Mouse (Mus musculus) gastrocnemius, adult 8-10 months (tissue): ENCODE results near the gene Vmn2r92. TPM values are rescaled to one million over a fixed set of nuclear protein-coding genes. Genes with fewer than 3 reads are reported as not detected.
"Not testable (repeated sequence)": the region's sequence is repeated elsewhere in the genome, so short reads cannot be mapped to it uniquely, and the experiment has no call there.

Source experiments
- DNase-seq, 2 experiments: peaks; one replicate each; pipeline ENCODE4 v3.0.0; 2022; ENCODE audit warnings: low spot score in 2 of 2
- total RNA-seq, 4 experiments: library from RNA; stranded (reverse); gene quantifications; 2 replicates each; pipeline ENCODE4 v1.2.4; 2022

Gene Vmn2r92
- total RNA-seq, result not detected

DNA sequence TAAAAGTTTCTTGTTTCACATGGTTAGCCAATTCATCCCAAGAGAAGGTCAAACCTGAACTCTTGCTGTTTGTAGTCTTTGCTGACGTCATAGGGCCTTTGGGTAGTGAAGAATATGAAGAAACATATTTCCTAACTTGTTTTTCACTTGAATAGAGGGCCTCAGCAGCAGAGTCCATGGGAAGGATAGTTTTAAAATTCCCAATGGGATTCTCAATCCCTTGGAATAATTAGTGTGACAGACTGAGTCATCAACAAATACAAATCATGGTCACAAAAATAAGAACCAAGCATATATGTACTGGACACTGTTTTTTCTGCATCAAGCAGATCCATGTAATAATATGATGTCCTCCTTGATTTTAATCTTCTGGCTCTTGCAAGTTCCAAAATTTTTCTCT, at the start of gene Vmn2r92:
TSS of gene Vmn2r92 (plus strand) at position 301 of the 400 bp plus-strand sequence.
- DNase-seq, result not testable (repeated sequence)

DNA sequence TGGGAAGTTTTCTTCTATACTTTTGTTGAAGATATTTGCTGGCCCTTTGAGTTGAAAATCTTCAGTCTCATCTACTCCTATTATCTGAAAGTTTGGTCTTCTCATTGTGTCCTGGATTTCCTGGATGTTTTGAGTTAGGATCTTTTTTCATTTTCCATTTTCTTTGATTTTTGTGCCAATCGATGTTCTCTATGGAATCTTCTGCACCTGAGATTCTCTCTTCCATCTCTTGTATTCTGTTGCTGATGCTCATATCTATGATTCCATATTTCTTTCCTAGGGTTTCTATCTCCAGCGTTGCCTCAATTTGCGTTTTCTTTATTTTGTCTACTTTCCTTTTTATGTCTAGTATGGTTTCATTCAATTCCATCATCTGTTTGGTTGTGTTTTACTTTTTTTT, 49.4 kb upstream of the Vmn2r92 start:
- not testable (repeated sequence) for DNase-seq

DNA sequence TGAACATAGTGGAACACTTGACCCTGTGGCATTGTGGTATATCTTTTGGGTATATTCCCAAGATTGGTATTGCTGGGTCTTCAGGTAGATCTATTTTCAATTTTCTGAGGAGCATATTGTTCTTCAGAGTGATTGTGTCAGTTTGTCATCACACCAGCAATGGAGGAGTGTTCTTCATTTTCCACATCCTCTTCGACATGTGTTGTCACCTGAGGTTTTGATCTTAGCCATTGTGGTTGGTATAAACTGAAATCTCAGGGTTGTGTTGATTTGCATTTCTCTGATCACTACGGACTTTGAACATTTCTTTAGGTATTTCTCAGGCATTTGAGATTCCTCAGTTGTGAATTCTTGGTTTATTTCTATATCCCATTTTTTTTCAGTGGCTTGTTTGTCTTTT, 9.5 kb downstream of the Vmn2r92 start:
- not testable (repeated sequence) for DNase-seq

- no peak for DNase-seq
These were observed 38.0 kb downstream of the Vmn2r92 start for GRCm38 (mm10) chr17:18189732-18190131.

DNA sequence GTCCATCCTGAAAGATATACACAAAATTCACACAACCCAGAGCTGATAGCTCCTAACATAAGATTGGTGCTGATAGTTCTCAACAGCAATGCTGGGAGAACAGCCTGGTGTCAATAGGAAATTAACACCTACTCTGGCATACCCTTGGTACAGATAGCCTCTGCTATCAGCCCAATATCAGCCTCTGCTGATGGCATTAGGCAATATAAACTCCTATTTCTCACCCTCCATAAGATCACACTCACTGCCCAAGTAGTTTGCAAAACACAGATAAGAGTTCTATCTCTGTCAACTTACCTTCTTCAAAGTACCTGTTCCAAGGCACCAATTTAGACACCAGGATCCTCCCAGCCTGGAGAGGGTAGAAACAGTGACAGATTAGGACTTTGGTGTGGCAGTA, 69.6 kb downstream of the Vmn2r92 start:
- no peak for DNase-seq

- DNase-seq, result no peak
These were observed 80.3 kb downstream of the Vmn2r92 start for GRCm38 (mm10) chr17:18231996-18232395.

DNA sequence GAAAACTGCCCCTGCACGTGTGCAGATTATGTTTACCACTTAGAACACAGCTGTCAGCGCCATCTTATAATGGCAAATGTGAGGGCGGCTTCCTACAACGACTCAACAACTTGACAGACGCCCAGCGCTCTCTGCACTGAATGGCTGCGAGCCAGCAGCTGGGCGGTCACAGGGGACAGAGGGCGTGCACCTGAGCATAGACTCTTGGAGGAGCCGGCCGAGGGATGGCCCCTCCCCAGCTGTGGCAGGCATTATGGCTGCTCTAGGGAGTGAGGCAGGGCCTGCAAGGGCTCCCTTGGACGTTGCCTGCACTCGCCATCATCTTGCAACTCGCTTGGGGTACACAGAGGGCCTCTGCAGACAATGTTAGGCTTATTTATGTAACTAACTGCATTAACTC, 85.2 kb downstream of the Vmn2r92 start:
- DNase-seq, result no peak

Other genes with a start within 250 kb of the Vmn2r92 start
- gene Fpr-rs4, start 130.2 kb upstream of the Vmn2r92 start, total RNA-seq, result not detected
- not detected for gene Vmn2r124, start 102.5 kb upstream of the Vmn2r92 start, total RNA-seq
- not detected for gene Vmn2r91, start 66.9 kb upstream of the Vmn2r92 start, total RNA-seq
- gene Vmn2r94, start 125.9 kb downstream of the Vmn2r92 start, total RNA-seq, result not detected
- gene Vmn2r93, start 146.2 kb downstream of the Vmn2r92 start, total RNA-seq, result not detected